In genomic region chr1:69367531-69367930, GRCm38 (mm10) we compare ENCODE assay signal across 21 mouse cellular contexts.
DNase-seq lines count a peak whose midpoint lies in the region; ATAC-seq and TF ChIP-seq lines count a peak whose summit lies in the region.
"Had no signal": no experiment of that assay in that cellular context is flagged by ENCODE, and none has a peak within 500 bp of the region (broad histone marks: within the 10 kb centered on the region; RNA-seq: fewer than 3 reads in every experiment).

No protein-coding gene starts in this region.

- CTCF ChIA-PET in Patski (lab: Charles Lee) = no interaction called here

- peak; percentile 57 for ATAC-seq in Patski
- no peak for ATAC-seq in forebrain, embryonic 14.5 days
- ATAC-seq in forebrain, embryonic 12.5 days (ENCODE audit: low FRiP score) = no peak
- ATAC-seq: activated CD4-positive, CD25-positive, alpha-beta regulatory T cell, adult 4 months; inflammation-experienced regulatory T-cells, adult 6 months; liver, embryonic 12.5 days had no signal

- in situ Hi-C loops in Patski (cut with MboI; ENCODE audit: low pct_unique_long_range_greater_than_20kb) = no loop called here

- POLR2A ChIA-PET in Patski (lab: Charles Lee) = interaction anchor here (0.6 kb wide), 1 partner anchor 66 kb away, joined by 3 read pairs; no protein-coding TSS in a partner anchor

- TF ChIP-seq CTCF in Patski (IDR thresholded peaks at IDR 0.05) = no peak

- H3K9ac ChIP-seq in forebrain, embryonic 14.5 days (ENCODE audit: low read length) = no peak overlapping the region
- no peak overlapping the region for H3K9ac ChIP-seq in forebrain, embryonic 12.5 days
- H3K9ac ChIP-seq: heart, embryonic 13.5 days; liver, embryonic 12.5 days; lung, embryonic 15.5 days; neural tube, embryonic 15.5 days had no signal

- no peaks in the 10 kb centered on the region for H3K36me3 ChIP-seq in forebrain, embryonic 14.5 days (ENCODE audit: control insufficient read depth, insufficient read depth, low read length)
- H3K36me3 ChIP-seq in forebrain, embryonic 12.5 days (replicated peaks) = no peaks in the 10 kb centered on the region
- H3K36me3 ChIP-seq: heart, embryonic 13.5 days; hindbrain, embryonic 10.5 days; liver, embryonic 12.5 days; lung, embryonic 15.5 days; neural tube, embryonic 15.5 days had no signal

- DNase-seq in left cerebral cortex, postnatal 25 days (ENCODE audit: low spot score in 2 of 2) = peak; percentile 12 to 28
- no peak for DNase-seq in left cerebral cortex, adult 8-10 months (ENCODE audit: low spot score in 2 of 2)
- DNase-seq in 3T3-L1 (ENCODE audit: low read depth, low spot score) = peak; percentile 75
- DNase-seq in Patski (ENCODE audit: low read depth, low spot score) = no peak
- peak; percentile 70 for DNase-seq in brain, adult 2 months (ENCODE audit: low read depth, low spot score)
- no peak for DNase-seq in forebrain, embryonic 14.5 days (ENCODE audit: low spot score)
- no peak for DNase-seq in kidney, postnatal 10 days
- DNase-seq: cerebellum, adult 9-11 months; gastrocnemius, postnatal 36 days; left cerebral cortex, postnatal 4 days; retina, postnatal 1 day; thymus, postnatal 25 days had no signal

- H3K27ac ChIP-seq in forebrain, embryonic 14.5 days (ENCODE audit: low read depth, low read length) = no peak overlapping the region
- no peak overlapping the region for H3K27ac ChIP-seq in forebrain, embryonic 12.5 days
- H3K27ac ChIP-seq: heart, embryonic 13.5 days; hindbrain, embryonic 10.5 days; liver, embryonic 12.5 days; lung, embryonic 15.5 days; neural tube, embryonic 15.5 days had no signal

- H3K9me3 ChIP-seq in forebrain, embryonic 14.5 days (replicated peaks; ENCODE audit: control insufficient read depth, low read length) = no peaks in the 10 kb centered on the region
- no peaks in the 10 kb centered on the region for H3K9me3 ChIP-seq in forebrain, embryonic 12.5 days
- H3K9me3 ChIP-seq: heart, embryonic 13.5 days; hindbrain, embryonic 10.5 days; liver, embryonic 12.5 days; lung, embryonic 15.5 days; neural tube, embryonic 15.5 days had no signal

- H3K27me3 ChIP-seq in Patski = no peaks in the 10 kb centered on the region
- H3K27me3 ChIP-seq in forebrain, embryonic 14.5 days (replicated peaks; ENCODE audit: control insufficient read depth, insufficient read depth, low read length) = no peaks in the 10 kb centered on the region
- no peaks in the 10 kb centered on the region for H3K27me3 ChIP-seq in forebrain, embryonic 12.5 days
- H3K27me3 ChIP-seq: heart, embryonic 13.5 days; liver, embryonic 12.5 days; lung, embryonic 15.5 days; neural tube, embryonic 15.5 days had no signal

- H3K4me3 ChIP-seq in forebrain, embryonic 14.5 days (ENCODE audit: low read depth, low read length) = no peak overlapping the region
- no peak overlapping the region for H3K4me3 ChIP-seq in forebrain, embryonic 12.5 days (replicated peaks)
- H3K4me3 ChIP-seq: erythroblast, embryonic 14.5 days; heart, embryonic 13.5 days; hindbrain, embryonic 10.5 days; liver, embryonic 12.5 days; lung, embryonic 15.5 days; neural tube, embryonic 15.5 days had no signal

- H3K4me2 ChIP-seq in forebrain, embryonic 14.5 days (ENCODE audit: low read length) = no peak overlapping the region
- no peak overlapping the region for H3K4me2 ChIP-seq in forebrain, embryonic 12.5 days
- H3K4me2 ChIP-seq: heart, embryonic 13.5 days; liver, embryonic 12.5 days; lung, embryonic 15.5 days; neural tube, embryonic 15.5 days had no signal

- 86% methylated on average over 1 of the region's 1 CpGs for WGBS in forebrain, embryonic 14.5 days
- WGBS in forebrain, embryonic 12.5 days = 63% methylated on average over 1 of the region's 1 CpGs

- intact Hi-C loops in left cerebral cortex, postnatal 25 days (cut with DNase I) = no loop called here

- no peaks in the 10 kb centered on the region for H3K4me1 ChIP-seq in forebrain, embryonic 14.5 days (ENCODE audit: control insufficient read depth, insufficient read depth, low read length)
- H3K4me1 ChIP-seq in forebrain, embryonic 12.5 days = no peaks in the 10 kb centered on the region
- H3K4me1 ChIP-seq: heart, embryonic 13.5 days; hindbrain, embryonic 10.5 days; liver, embryonic 12.5 days; lung, embryonic 15.5 days; neural tube, embryonic 15.5 days had no signal

Comparison
In these comparisons a context has a peak if more than half of its experiments do, and no peak if none do; other contexts are left out.
1. DNase-seq: peak in left cerebral cortex, postnatal 25 days (2 of 2), 3T3-L1 (single experiment) and brain, adult 2 months (single experiment); none in left cerebral cortex, adult 8-10 months (0 of 2), Patski (single experiment), forebrain, embryonic 14.5 days (single experiment) and kidney, postnatal 10 days (single experiment).